Mouse (Mus musculus): ENCODE data around the gene Pus1. TPM values are rescaled to one million over a fixed set of nuclear protein-coding genes. Genes with fewer than 3 reads are reported as not detected.
A peak's percentile ranks its signal among the peaks of the same experiment; 100 is the strongest.

The Pus1 gene
- total and polyA plus RNA-seq, 3 experiments: 107 to 248 (median 117) TPM

DNA sequence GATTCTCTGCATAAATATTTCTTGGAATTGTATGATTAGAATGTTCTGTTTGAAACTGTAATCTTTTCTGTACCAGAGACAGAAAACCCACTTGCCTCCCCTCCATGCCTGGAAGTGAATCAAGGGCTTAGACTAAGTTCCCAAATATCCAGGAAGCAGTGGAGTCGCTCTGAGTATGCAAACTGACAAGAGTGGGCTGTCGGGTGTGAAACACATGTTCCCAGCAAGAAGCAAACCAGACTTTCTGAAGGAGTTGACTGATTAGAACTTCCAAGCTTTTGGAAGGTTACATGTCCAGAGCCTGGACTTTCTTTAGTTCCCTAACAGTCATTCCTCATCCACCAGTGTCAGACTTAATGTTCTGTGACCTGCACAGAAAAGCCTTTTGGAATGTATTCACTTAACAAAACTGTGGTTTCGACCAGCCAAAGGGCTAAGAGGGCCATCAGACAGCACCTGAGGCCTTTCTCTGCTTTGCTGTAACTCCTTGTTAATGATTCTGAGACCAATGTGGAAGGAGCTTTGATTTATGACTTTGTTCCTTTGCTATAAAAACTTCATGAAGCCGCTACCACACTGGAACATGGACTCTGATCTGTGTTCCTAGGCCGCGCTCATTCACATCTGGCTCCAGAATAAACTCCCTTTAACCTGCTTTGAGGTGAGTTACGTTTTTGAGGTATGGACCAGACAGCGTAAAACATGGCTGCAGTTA is 46.5 kb upstream of the Pus1 start (continued):
- no peak for TF ChIP-seq UBTF (IDR thresholded peaks at IDR 0.05; ENCODE audit: borderline replicate concordance, insufficient read depth, low read depth, low read length)
- TF ChIP-seq RAD21 (IDR thresholded peaks at IDR 0.05; ENCODE audit: low read depth, low read length): no peak
- TF ChIP-seq MYC (IDR thresholded peaks at IDR 0.05; ENCODE audit: low read depth, low read length): no peak
- TF ChIP-seq ZNF384 (IDR thresholded peaks at IDR 0.05; ENCODE audit: low read depth, low read length): no peak
- TF ChIP-seq RCOR1 (IDR thresholded peaks at IDR 0.05; ENCODE audit: low read depth, low read length): no peak

DNA sequence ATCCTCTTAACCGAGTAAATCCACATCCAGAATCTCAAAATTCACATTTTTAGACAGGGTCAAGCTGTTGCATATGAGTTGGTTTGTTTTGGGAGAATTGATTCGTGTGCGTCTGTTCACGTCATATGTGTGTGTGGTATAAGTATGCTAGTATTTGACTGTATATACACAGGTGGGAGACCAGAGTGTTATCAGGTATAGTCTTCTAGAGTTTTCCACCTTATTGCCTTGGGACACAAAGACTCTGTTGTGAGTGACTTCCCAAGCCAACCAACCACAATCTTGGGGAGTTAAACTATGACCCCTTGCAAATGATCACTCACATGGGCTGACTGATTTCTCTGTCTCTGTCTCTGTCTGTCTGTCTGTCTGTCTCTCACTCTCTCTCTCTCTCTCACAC is 44.0 kb upstream of the Pus1 start:
- Histone ChIP-seq H3K9me3 (replicated peaks; ENCODE audit: insufficient read depth, low read length) (no peaks in the 10 kb centered on the region), H3K4me1 (ENCODE audit: control insufficient read depth in 1 of 2, insufficient read depth in 2 of 2, low read length in 2 of 2) (no peaks in the 10 kb centered on the region), H3K79me2 (ENCODE audit: control insufficient read depth, insufficient read depth, low read length, poor library complexity) (no peaks in the 10 kb centered on the region), H3K9ac (ENCODE audit: control insufficient read depth, low read depth, low read length, poor library complexity, severe bottlenecking) (no peak overlapping the region), H3K36me3 (ENCODE audit: control insufficient read depth in 1 of 2, insufficient read depth in 2 of 2, low read length in 2 of 2) (no peaks in the 10 kb centered on the region), H3K4me3 (ENCODE audit: control insufficient read depth in 1 of 2, insufficient read depth in 1 of 2, low read depth in 2 of 2, low read length in 2 of 2) (no peak overlapping the region), H3K27ac (ENCODE audit: control insufficient read depth, low read depth, low read length) (no peak overlapping the region), H3K27me3 (ENCODE audit: control insufficient read depth in 1 of 2, insufficient read depth in 2 of 2, low read length in 2 of 2) (no peaks in the 10 kb centered on the region)
- no peak for DNase-seq (ENCODE audit: low read depth, low spot score)
- TF ChIP-seq JUND (IDR thresholded peaks at IDR 0.05; ENCODE audit: low read depth, low read length) (no peak), GATA1 (IDR thresholded peaks at IDR 0.05; ENCODE audit: low read depth, low read length) (no peak), USF1 (IDR thresholded peaks at IDR 0.05; ENCODE audit: low read depth, low read length) (no peak), POLR2A (IDR thresholded peaks at IDR 0.05; ENCODE audit: control insufficient read depth in 1 of 2, insufficient read depth in 1 of 2, low read depth in 1 of 2, low read length in 2 of 2, poor library complexity in 1 of 2) (no peak), TCF12 (IDR thresholded peaks at IDR 0.05; ENCODE audit: low read depth, low read length) (no peak)

DNA sequence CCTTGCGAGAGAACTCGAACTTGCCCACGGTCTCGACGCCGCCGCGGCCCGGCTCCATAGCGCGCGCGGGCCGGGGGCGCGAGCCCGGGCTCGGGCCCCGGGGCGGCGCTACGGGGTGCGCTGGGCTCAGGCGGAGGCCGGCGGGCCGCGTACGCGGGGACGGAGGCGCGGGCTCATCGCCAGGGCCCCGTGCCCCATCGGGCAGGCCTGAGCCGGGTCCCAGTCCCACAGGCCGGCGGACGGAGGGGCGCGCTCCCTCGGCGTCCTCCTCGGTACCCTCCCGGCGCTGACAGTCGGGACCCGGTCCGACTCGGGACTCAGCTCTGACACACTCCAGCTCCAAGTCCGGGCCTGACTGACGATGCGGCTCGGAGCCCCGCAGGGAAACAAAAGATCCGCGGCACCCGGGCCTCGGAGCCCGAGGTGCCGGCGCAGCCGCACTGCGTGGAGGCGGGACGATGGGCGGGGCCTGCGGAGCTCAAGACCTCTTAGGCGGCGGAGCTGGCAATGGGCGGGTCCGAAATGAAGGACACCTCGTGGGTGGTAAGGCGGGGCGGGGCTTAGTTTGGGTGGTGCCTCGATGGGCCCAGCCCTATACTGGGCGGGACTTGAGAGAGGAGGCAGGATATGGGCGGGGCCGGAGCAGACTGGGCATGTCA is 29.3 kb upstream of the Pus1 start, which contains the start of gene Ulk1:
TSS of gene Ulk1 (minus strand) at position 431 of the 659 bp plus-strand sequence.
- peak within 1 kb of the TSS; percentile 30; the same call in 1 of the 2 replicates for H3K27ac ChIP-seq (ENCODE audit: control insufficient read depth, low read depth, low read length)
- no peaks in the 10 kb centered on the region for H3K27me3 ChIP-seq (ENCODE audit: control insufficient read depth in 1 of 2, insufficient read depth in 2 of 2, low read length in 2 of 2)
- H3K4me1 ChIP-seq (ENCODE audit: control insufficient read depth in 1 of 2, insufficient read depth in 2 of 2, low read length in 2 of 2): peaks cover 6 to 16% of the 10 kb centered on the region in 2 experiments; a peak in 3 of 4 replicates
- no peaks in the 10 kb centered on the region for H3K9me3 ChIP-seq (replicated peaks; ENCODE audit: insufficient read depth, low read length)
- peak within 1 kb of the TSS; percentile 82 for H3K9ac ChIP-seq (ENCODE audit: control insufficient read depth, low read depth, low read length, poor library complexity, severe bottlenecking)
- H3K79me2 ChIP-seq (ENCODE audit: control insufficient read depth, insufficient read depth, low read length, poor library complexity): peaks cover 8% of the 10 kb centered on the region
- H3K4me3 ChIP-seq (ENCODE audit: control insufficient read depth in 1 of 2, insufficient read depth in 1 of 2, low read depth in 2 of 2, low read length in 2 of 2): peak within 1 kb of the TSS; percentile 87 to 94
- peaks cover 0 to 9% of the 10 kb centered on the region in 2 experiments; a peak in 2 of 4 replicates for H3K36me3 ChIP-seq (ENCODE audit: control insufficient read depth in 1 of 2, insufficient read depth in 2 of 2, low read length in 2 of 2)
- peak; percentile 99 for DNase-seq (ENCODE audit: low read depth, low spot score)
- TF ChIP-seq ZKSCAN1 (IDR thresholded peaks at IDR 0.05; ENCODE audit: low read depth, low read length) (no peak), JUND (IDR thresholded peaks at IDR 0.05; ENCODE audit: low read depth, low read length) (no peak), RAD21 (IDR thresholded peaks at IDR 0.05; ENCODE audit: low read depth, low read length) (no peak), ELF1 (IDR thresholded peaks at IDR 0.05; ENCODE audit: low read depth, low read length) (no peak), E2F4 (IDR thresholded peaks at IDR 0.05; ENCODE audit: borderline replicate concordance, low read depth, low read length) (no peak), MYB (IDR thresholded peaks at IDR 0.05; ENCODE audit: low read depth, low read length) (no peak), SIN3A (IDR thresholded peaks at IDR 0.05; ENCODE audit: low read length) (peak; percentile 77), KAT2A (conservative IDR thresholded peaks at IDR 0.05; ENCODE audit: low read depth, low read length) (no peak; the same call in 1 of the 2 replicates), ZNF384 (IDR thresholded peaks at IDR 0.05; ENCODE audit: low read depth, low read length) (no peak), ETS1 (IDR thresholded peaks at IDR 0.05; ENCODE audit: low read depth, low read length) (no peak), POLR2A (IDR thresholded peaks at IDR 0.05; ENCODE audit: control insufficient read depth in 1 of 2, insufficient read depth in 1 of 2, low read depth in 1 of 2, low read length in 2 of 2, poor library complexity in 1 of 2) (peak; percentile 95 to 96), CHD2 (IDR thresholded peaks at IDR 0.05; ENCODE audit: low read length) (no peak), RCOR1 (IDR thresholded peaks at IDR 0.05; ENCODE audit: low read depth, low read length) (no peak), CHD1 (IDR thresholded peaks at IDR 0.05; ENCODE audit: low read depth, low read length) (no peak), POLR2AphosphoS2 (IDR thresholded peaks at IDR 0.05; ENCODE audit: low read length) (peak; percentile 90), MYC (IDR thresholded peaks at IDR 0.05; ENCODE audit: low read depth, low read length) (no peak), MAZ (IDR thresholded peaks at IDR 0.05; ENCODE audit: low read depth, low read length) (no peak), CTCF (IDR thresholded peaks at IDR 0.05 in 2 of 3, conservative IDR thresholded peaks at IDR 0.05 in 1 of 3; ENCODE audit: control insufficient read depth in 1 of 3, insufficient read depth in 1 of 3, low read depth in 2 of 3, low read length in 3 of 3, poor library complexity in 1 of 3, severe bottlenecking in 1 of 3) (no peak), MAX (IDR thresholded peaks at IDR 0.05; ENCODE audit: low read length) (peak; percentile 24; the same call in 1 of the 2 replicates), HCFC1 (IDR thresholded peaks at IDR 0.05; ENCODE audit: low read depth, low read length) (peak; percentile 73; the same call in 1 of the 2 replicates), TBP (IDR thresholded peaks at IDR 0.05; ENCODE audit: low read depth, low read length) (peak; percentile 90), MXI1 (IDR thresholded peaks at IDR 0.05; ENCODE audit: low read depth, low read length) (peak; percentile 45; the same call in 1 of the 2 replicates), TCF12 (IDR thresholded peaks at IDR 0.05; ENCODE audit: low read depth, low read length) (peak; percentile 87)

All from MEL (cell line).